Mouse (Mus musculus): ENCODE measurements around the gene Fbxw8. TPM values are rescaled to one million over a fixed set of nuclear protein-coding genes. Genes with fewer than 3 reads are reported as not detected.

The Fbxw8 gene
- polyA plus RNA-seq, 1 experiment from 2014 or later, result 10.8 TPM

- Histone ChIP-seq H3K9me3 (ENCODE audit: control insufficient read depth) (no peaks in the 10 kb centered on the region), H3K27me3 (replicated peaks; ENCODE audit: control insufficient read depth, insufficient read depth, low read length) (no peaks in the 10 kb centered on the region), H3K36me3 (ENCODE audit: control insufficient read depth, insufficient read depth) (peaks cover 5% of the 10 kb centered on the region), H3K4me2 (replicated peaks; ENCODE audit: low read depth) (no peak overlapping the region), H3K27ac (ENCODE audit: low read depth, low read length) (no peak overlapping the region), H3K9ac (ENCODE audit: low read depth, low read length) (no peak overlapping the region), H3K4me3 (ENCODE audit: low read depth, low read length) (no peak overlapping the region), H3K4me1 (replicated peaks; ENCODE audit: control insufficient read depth, insufficient read depth, low read length) (no peaks in the 10 kb centered on the region)
- 69% methylated on average over 7 of the region's 7 CpGs for WGBS
- TF ChIP-seq CTCF (IDR thresholded peaks at IDR 0.05; ENCODE audit: low read depth), result no peak
- no peak for ATAC-seq
These were observed 70.0 kb downstream of the Fbxw8 start for GRCm38 (mm10) chr5:118085313-118085712.

- Histone ChIP-seq H3K4me1 (replicated peaks; ENCODE audit: control insufficient read depth, insufficient read depth, low read length) (no peaks in the 10 kb centered on the region), H3K27ac (ENCODE audit: low read depth, low read length) (no peak overlapping the region), H3K4me3 (ENCODE audit: low read depth, low read length) (no peak overlapping the region), H3K9ac (ENCODE audit: low read depth, low read length) (no peak overlapping the region), H3K27me3 (replicated peaks; ENCODE audit: control insufficient read depth, insufficient read depth, low read length) (no peaks in the 10 kb centered on the region), H3K36me3 (ENCODE audit: control insufficient read depth, insufficient read depth) (peaks cover 3% of the 10 kb centered on the region; the same call in 1 of the 2 replicates), H3K4me2 (replicated peaks; ENCODE audit: low read depth) (no peak overlapping the region), H3K9me3 (ENCODE audit: control insufficient read depth) (no peaks in the 10 kb centered on the region)
- ATAC-seq, result no peak
- 62% methylated on average over 10 of the region's 10 CpGs for WGBS
- TF ChIP-seq CTCF (IDR thresholded peaks at IDR 0.05; ENCODE audit: low read depth), result no peak
These were observed 71.0 kb downstream of the Fbxw8 start for GRCm38 (mm10) chr5:118084171-118084727.

GRCm38 (mm10) chr5:118083060-118083638 is 72.1 kb downstream of the Fbxw8 start:
- no peaks in the 10 kb centered on the region for H3K4me1 ChIP-seq (replicated peaks; ENCODE audit: control insufficient read depth, insufficient read depth, low read length)
- 51% methylated on average over 12 of the region's 12 CpGs for WGBS
- no peak overlapping the region for H3K4me3 ChIP-seq (ENCODE audit: low read depth, low read length)
- peaks cover 3% of the 10 kb centered on the region for H3K36me3 ChIP-seq (ENCODE audit: control insufficient read depth, insufficient read depth)
- no peak overlapping the region for H3K9ac ChIP-seq (ENCODE audit: low read depth, low read length)
- H3K4me2 ChIP-seq (replicated peaks; ENCODE audit: low read depth), result no peak overlapping the region
- H3K9me3 ChIP-seq (ENCODE audit: control insufficient read depth), result no peaks in the 10 kb centered on the region
- no peaks in the 10 kb centered on the region for H3K27me3 ChIP-seq (replicated peaks; ENCODE audit: control insufficient read depth, insufficient read depth, low read length)
- no peak for TF ChIP-seq CTCF (IDR thresholded peaks at IDR 0.05; ENCODE audit: low read depth)
- H3K27ac ChIP-seq (ENCODE audit: low read depth, low read length), result no peak overlapping the region
- ATAC-seq, result no peak

DNA sequence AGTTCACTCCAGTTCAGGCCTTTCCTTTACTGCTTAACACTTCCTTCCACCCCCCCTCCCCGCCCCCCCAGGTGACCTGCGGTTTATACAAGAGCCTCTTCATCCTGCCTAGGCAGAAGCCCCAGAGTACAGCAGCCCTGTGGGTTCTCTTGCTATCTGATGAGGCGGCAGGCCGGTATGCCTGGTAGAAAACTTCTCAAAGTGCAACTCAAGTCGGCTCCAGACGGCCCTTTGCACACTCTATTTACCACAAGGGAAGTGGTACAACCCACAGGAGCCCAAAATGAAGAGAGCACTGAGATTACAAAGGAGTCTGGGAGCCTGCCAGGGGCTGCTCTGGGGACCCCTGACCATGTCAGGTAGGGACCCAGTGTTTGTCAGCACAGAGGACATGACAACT is 73.3 kb downstream of the Fbxw8 start:
- Histone ChIP-seq H3K4me1 (replicated peaks; ENCODE audit: control insufficient read depth, insufficient read depth, low read length) (no peaks in the 10 kb centered on the region), H3K27ac (ENCODE audit: low read depth, low read length) (no peak overlapping the region), H3K4me3 (ENCODE audit: low read depth, low read length) (no peak overlapping the region), H3K4me2 (replicated peaks; ENCODE audit: low read depth) (no peak overlapping the region), H3K27me3 (replicated peaks; ENCODE audit: control insufficient read depth, insufficient read depth, low read length) (no peaks in the 10 kb centered on the region), H3K36me3 (ENCODE audit: control insufficient read depth, insufficient read depth) (peaks cover 12% of the 10 kb centered on the region), H3K9me3 (ENCODE audit: control insufficient read depth) (no peaks in the 10 kb centered on the region), H3K9ac (ENCODE audit: low read depth, low read length) (no peak overlapping the region)
- WGBS, result 80% methylated on average over 6 of the region's 6 CpGs
- no peak for TF ChIP-seq CTCF (IDR thresholded peaks at IDR 0.05; ENCODE audit: low read depth)
- ATAC-seq, result no peak

DNA sequence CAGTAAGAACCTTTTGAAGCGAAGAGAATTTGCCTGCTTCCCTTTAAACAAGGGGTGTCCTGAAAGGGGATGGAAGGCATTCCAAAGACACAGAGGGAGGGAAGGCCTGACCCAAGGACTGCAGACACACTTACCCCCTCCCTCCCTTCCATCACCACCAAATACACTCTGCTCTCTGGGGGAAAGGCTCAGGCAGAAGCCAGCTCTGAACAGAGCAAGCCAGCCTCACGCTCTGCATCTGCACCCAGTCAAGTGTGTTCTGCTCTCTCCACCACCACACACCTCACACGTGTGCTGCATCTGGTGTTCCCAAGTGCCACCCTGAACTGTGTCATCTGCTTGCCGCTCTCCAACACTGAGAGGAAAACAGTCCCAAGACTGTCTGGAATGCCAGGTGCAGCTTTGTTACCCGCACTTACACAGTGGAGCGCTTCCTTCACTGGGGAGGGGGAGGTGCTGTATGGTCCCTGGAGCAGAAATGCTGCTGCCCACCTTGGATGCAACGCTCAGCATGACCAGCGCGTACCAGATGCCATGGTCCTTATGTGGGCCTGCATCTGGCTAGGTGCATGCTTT is 73.8 kb downstream of the Fbxw8 start:
- Histone ChIP-seq H3K4me3 (ENCODE audit: low read depth, low read length) (no peak overlapping the region), H3K9me3 (ENCODE audit: control insufficient read depth) (no peaks in the 10 kb centered on the region), H3K4me1 (replicated peaks; ENCODE audit: control insufficient read depth, insufficient read depth, low read length) (no peaks in the 10 kb centered on the region), H3K36me3 (ENCODE audit: control insufficient read depth, insufficient read depth) (peaks cover 18% of the 10 kb centered on the region), H3K27me3 (replicated peaks; ENCODE audit: control insufficient read depth, insufficient read depth, low read length) (no peaks in the 10 kb centered on the region), H3K4me2 (replicated peaks; ENCODE audit: low read depth) (no peak overlapping the region), H3K9ac (ENCODE audit: low read depth, low read length) (no peak overlapping the region), H3K27ac (ENCODE audit: low read depth, low read length) (no peak overlapping the region)
- 85% methylated on average over 9 of the region's 9 CpGs for whole genome bisulfite sequencing
- ATAC-seq, result no peak
- no peak for TF ChIP-seq CTCF (IDR thresholded peaks at IDR 0.05; ENCODE audit: low read depth)

GRCm38 (mm10) chr5:118079839-118080250 is 75.4 kb downstream of the Fbxw8 start:
- no peaks in the 10 kb centered on the region for H3K9me3 ChIP-seq (ENCODE audit: control insufficient read depth)
- H3K9ac ChIP-seq (ENCODE audit: low read depth, low read length), result no peak overlapping the region
- H3K4me1 ChIP-seq (replicated peaks; ENCODE audit: control insufficient read depth, insufficient read depth, low read length), result no peaks in the 10 kb centered on the region
- no peak for TF ChIP-seq CTCF (IDR thresholded peaks at IDR 0.05; ENCODE audit: low read depth)
- no peak overlapping the region for H3K4me2 ChIP-seq (replicated peaks; ENCODE audit: low read depth)
- peaks cover 31% of the 10 kb centered on the region for H3K36me3 ChIP-seq (ENCODE audit: control insufficient read depth, insufficient read depth)
- 88% methylated on average over 11 of the region's 11 CpGs for WGBS
- no peak for ATAC-seq
- H3K27ac ChIP-seq (ENCODE audit: low read depth, low read length), result no peak overlapping the region
- no peaks in the 10 kb centered on the region for H3K27me3 ChIP-seq (replicated peaks; ENCODE audit: control insufficient read depth, insufficient read depth, low read length)
- no peak overlapping the region for H3K4me3 ChIP-seq (ENCODE audit: low read depth, low read length)

Data from intestine, postnatal 0 days (tissue).